Mouse (Mus musculus) effector memory CD4-positive, alpha-beta T cell, adult 5 months (primary cell): ENCODE results near the gene Prl3c1. TPM values are rescaled to one million over a fixed set of nuclear protein-coding genes. Genes with fewer than 3 reads are reported as not detected.

Experiments
- polyA plus RNA-seq: library from polyadenylated mRNA; unstranded; fragments of 100-300 nt; shearing (Covaris generic); gene quantifications from one replicate; pipeline ENCODE4 v1.2.1, GENCODE M21; 2017

Prl3c1 gene
- not detected for polyA plus RNA-seq

GRCm38 (mm10) chr13:27196359-27196758, at the start of gene Prl3c1:
TSS of gene Prl3c1 (plus strand) at chr13:27196659.

GRCm38 (mm10) chr13:27156490-27156889, 40.0 kb upstream of the Prl3c1 start, which contains the start of gene Prl3d3:
TSS of gene Prl3d3 (plus strand) at chr13:27156790.

GRCm38 (mm10) chr13:27241547-27241946, 45.1 kb downstream of the Prl3c1 start, which contains the start of gene Prl3b1:
TSS of gene Prl3b1 (plus strand) at chr13:27241847.

Other genes with a start within 250 kb of the Prl3c1 start
- gene Prl, start 139.1 kb upstream of the Prl3c1 start, polyA plus RNA-seq, result not detected
- not detected for gene Prl3d1, start 102.5 kb upstream of the Prl3c1 start, polyA plus RNA-seq
- gene Prl3d2, start 75.0 kb upstream of the Prl3c1 start, polyA plus RNA-seq, result not detected
- gene Prl3d3, start 39.9 kb upstream of the Prl3c1 start, polyA plus RNA-seq, result not detected
- gene Prl3b1, start 45.2 kb downstream of the Prl3c1 start, polyA plus RNA-seq, result not detected
- not detected for gene Prl3a1, start 62.8 kb downstream of the Prl3c1 start, polyA plus RNA-seq
- not detected for gene Prl6a1, start 116.0 kb downstream of the Prl3c1 start, polyA plus RNA-seq
- gene Prl8a2, start 149.0 kb downstream of the Prl3c1 start, polyA plus RNA-seq, result not detected
- gene Prl2b1, start 194.2 kb downstream of the Prl3c1 start, polyA plus RNA-seq, result not detected
- not detected for gene Prl8a6, start 242.0 kb downstream of the Prl3c1 start, polyA plus RNA-seq